Mouse (Mus musculus): ENCODE data around the gene Slc38a3. TPM values are rescaled to one million over a fixed set of nuclear protein-coding genes. Genes with fewer than 3 reads are reported as not detected.

Gene Slc38a3
- total RNA-seq, 2 experiments from 2014 or later = not detected

GRCm38 (mm10) chr9:107637070-107637469 is 32.3 kb downstream of the Slc38a3 start:
- no peak for ATAC-seq (replicated peaks; ENCODE audit: poor library complexity)

- peak; percentile 71 for ATAC-seq (replicated peaks; ENCODE audit: poor library complexity)
Observed at GRCm38 (mm10) chr9:107635279-107636028, 33.9 kb downstream of the Slc38a3 start, which contains the start of gene Gnai2. TSS of gene Gnai2 (minus strand) at chr9:107635367.

GRCm38 (mm10) chr9:107634406-107635278 is 34.7 kb downstream of the Slc38a3 start:
- ATAC-seq (replicated peaks; ENCODE audit: poor library complexity) = no peak

- ATAC-seq (replicated peaks; ENCODE audit: poor library complexity) = peak; percentile 1; the same call in 1 of the 2 replicates
Observed at GRCm38 (mm10) chr9:107633661-107634405, 35.5 kb downstream of the Slc38a3 start.

GRCm38 (mm10) chr9:107633091-107633660 is 36.2 kb downstream of the Slc38a3 start:
- peak; percentile 56 for ATAC-seq (replicated peaks; ENCODE audit: poor library complexity)

- peak; percentile 56 for ATAC-seq (replicated peaks; ENCODE audit: poor library complexity)
Observed at GRCm38 (mm10) chr9:107632478-107632877, 36.9 kb downstream of the Slc38a3 start.

- no peak for ATAC-seq (replicated peaks; ENCODE audit: poor library complexity)
Observed at GRCm38 (mm10) chr9:107631861-107632260, 37.5 kb downstream of the Slc38a3 start.

- ATAC-seq (replicated peaks; ENCODE audit: poor library complexity) = no peak
Observed at GRCm38 (mm10) chr9:107631311-107631826, 38.0 kb downstream of the Slc38a3 start.

- ATAC-seq (replicated peaks; ENCODE audit: poor library complexity) = no peak
Observed at GRCm38 (mm10) chr9:107630576-107630975, 38.8 kb downstream of the Slc38a3 start.

GRCm38 (mm10) chr9:107629901-107630425 is 39.4 kb downstream of the Slc38a3 start:
- no peak for ATAC-seq (replicated peaks; ENCODE audit: poor library complexity)

- no peak for ATAC-seq (replicated peaks; ENCODE audit: poor library complexity)
Observed at GRCm38 (mm10) chr9:107629411-107629730, 40.0 kb downstream of the Slc38a3 start.

GRCm38 (mm10) chr9:107628721-107629410 is 40.5 kb downstream of the Slc38a3 start:
- ATAC-seq (replicated peaks; ENCODE audit: poor library complexity) = peak; percentile 49

GRCm38 (mm10) chr9:107627387-107628255 is 41.7 kb downstream of the Slc38a3 start:
- no peak for ATAC-seq (replicated peaks; ENCODE audit: poor library complexity)

- ATAC-seq (replicated peaks; ENCODE audit: poor library complexity) = peak; percentile 59
Observed at GRCm38 (mm10) chr9:107626844-107627277, 42.5 kb downstream of the Slc38a3 start.

GRCm38 (mm10) chr9:107626158-107626843 is 43.0 kb downstream of the Slc38a3 start:
- ATAC-seq (replicated peaks; ENCODE audit: poor library complexity) = no peak; the same call in 1 of the 2 replicates

- no peak for ATAC-seq (replicated peaks; ENCODE audit: poor library complexity)
Observed at GRCm38 (mm10) chr9:107625351-107626128, 43.8 kb downstream of the Slc38a3 start.

- no peak for ATAC-seq (replicated peaks; ENCODE audit: poor library complexity)
Observed at GRCm38 (mm10) chr9:107624951-107625350, 44.4 kb downstream of the Slc38a3 start.

Data from megakaryocyte progenitor cell, adult 5-6 weeks (primary cell).